Mouse (Mus musculus) heart, postnatal 0 days (tissue): ENCODE measurements around the gene Ankrd60.

Source experiments
- CTCF ChIP-seq: IDR thresholded peaks from 2 replicates; pipeline ENCODE4 v1.5.1; 2016; ENCODE audit warnings: antibody characterized with exemption, control low read depth, low read depth
- EP300 ChIP-seq: IDR thresholded peaks from 2 replicates; pipeline ENCODE4 v1.6.1; 2016; ENCODE audit warnings: antibody characterized with exemption, low read depth

DNA sequence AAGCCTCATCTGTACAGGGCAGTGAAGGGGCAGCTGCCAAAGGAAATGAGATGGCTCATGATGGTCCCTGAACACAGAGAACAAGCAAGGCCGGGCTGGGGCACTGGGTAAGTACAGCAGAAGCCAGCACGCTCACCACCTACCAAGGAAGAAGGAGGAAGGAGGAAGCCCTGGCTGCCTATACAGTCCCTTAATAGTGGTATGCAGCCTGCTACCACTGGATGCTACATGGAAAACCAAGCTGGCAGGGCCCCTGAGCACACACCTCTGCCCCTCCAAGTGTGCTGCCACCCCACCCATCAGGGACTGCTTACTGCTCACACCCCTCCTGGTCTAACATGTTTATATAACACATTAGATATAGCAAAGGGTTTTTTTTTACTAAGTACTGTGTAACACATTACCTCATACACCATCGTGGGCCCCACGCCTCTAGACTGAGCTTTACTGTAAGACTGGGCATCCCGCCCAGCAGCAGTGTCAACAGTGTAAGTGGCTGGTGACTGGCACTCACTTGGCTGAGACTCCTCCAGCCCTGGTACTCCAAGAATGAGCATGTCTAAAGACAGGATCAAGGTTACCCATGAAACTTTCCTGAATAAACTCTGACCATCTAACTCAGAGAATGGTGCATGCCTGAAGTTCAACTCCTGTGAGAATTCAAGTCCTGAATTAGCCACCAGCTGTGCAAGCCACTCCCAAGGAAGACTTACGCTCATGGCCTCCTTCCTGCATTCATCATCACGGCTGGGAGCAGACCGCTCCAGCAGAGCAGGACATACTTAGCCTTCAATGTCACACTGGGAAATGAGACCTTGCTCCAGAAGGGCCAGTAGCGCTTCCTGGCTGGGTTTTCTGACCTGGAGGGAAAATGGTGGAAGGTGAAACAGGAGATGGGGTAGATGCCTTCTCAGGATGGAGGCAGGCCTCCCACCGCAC lies 30.1 kb upstream of the Ankrd60 start:
- TF ChIP-seq EP300 (no peak), CTCF (no peak)
